Mouse (Mus musculus): ENCODE results near the gene St5.

GRCm38 (mm10) chr7:109545255-109545993 is 158.0 kb downstream of the St5 start:
- TF ChIP-seq CTCF (IDR thresholded peaks at IDR 0.05; ENCODE audit: borderline replicate concordance, control insufficient read depth, extremely low read depth, insufficient read depth, low read length, poor library complexity) (no peak), POLR2A (IDR thresholded peaks at IDR 0.05; ENCODE audit: control insufficient read depth, extremely low read depth, insufficient read depth, low read length, poor library complexity) (no peak)
